Mouse (Mus musculus): ENCODE data around the gene Gcc2. TPM values are rescaled to one million over a fixed set of nuclear protein-coding genes. Genes with fewer than 3 reads are reported as not detected.
"Not testable (repeated sequence)": the region's sequence is repeated elsewhere in the genome, so short reads cannot be mapped to it uniquely, and the experiment has no call there.

The Gcc2 gene
- polyA plus RNA-seq, 1 experiment from 2014 or later: 18.8 TPM

DNA sequence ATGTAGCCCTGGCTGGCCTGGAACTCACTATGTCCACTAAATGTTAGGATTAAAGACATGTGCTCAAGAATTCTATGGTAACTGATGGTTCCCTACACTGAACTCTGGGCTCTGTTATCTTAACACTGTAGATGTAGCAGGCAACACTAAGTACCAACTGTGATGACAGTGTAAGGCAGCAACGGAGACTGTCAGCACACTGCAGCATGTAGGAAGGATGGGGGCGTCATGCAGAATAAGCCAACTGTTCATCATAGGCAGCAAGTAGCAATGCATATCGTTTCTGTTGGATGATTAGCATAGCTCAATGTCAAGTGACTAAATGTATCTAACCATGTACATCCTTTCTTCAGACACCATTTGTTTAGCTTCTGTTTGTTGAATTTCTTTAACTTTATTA, 38.9 kb downstream of the Gcc2 start:
- Histone ChIP-seq H3K9me3 (replicated peaks) (no peaks in the 10 kb centered on the region), H3K4me1 (replicated peaks) (peaks cover 3% of the 10 kb centered on the region), H3K4me2 (no peak overlapping the region), H3K27ac (replicated peaks) (no peak overlapping the region), H3K36me3 (replicated peaks) (peaks cover 69% of the 10 kb centered on the region), H3K4me3 (replicated peaks) (no peak overlapping the region), H3K27me3 (no peaks in the 10 kb centered on the region), H3K9ac (no peak overlapping the region)
- WGBS (ENCODE audit: insufficient replicate concordance): 75% methylated on average over 3 of the region's 3 CpGs
- ATAC-seq (ENCODE audit: insufficient read depth): no peak

DNA sequence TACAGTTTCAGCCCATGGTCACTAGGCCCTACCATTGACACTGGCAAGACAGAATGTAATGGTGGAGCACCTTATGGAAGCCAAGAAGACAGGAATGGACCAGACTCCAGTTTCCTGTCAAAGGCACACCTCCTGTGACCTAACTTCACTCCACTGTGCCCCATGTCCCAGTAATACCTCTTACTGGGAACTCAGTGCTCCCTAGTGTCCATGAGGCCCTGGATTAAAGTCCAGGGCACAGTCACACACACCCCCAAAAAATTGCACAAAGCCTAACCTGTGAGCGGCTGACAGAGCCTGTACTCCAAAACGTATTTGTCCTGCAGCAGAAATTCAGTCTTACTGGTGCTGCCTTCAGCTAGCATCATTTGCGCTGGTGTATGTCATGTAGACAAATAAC, 40.3 kb downstream of the Gcc2 start:
- WGBS (ENCODE audit: insufficient replicate concordance): 74% methylated on average over 3 of the region's 3 CpGs
- Histone ChIP-seq H3K9me3 (replicated peaks) (no peaks in the 10 kb centered on the region), H3K36me3 (replicated peaks) (peaks cover 73% of the 10 kb centered on the region), H3K4me2 (no peak overlapping the region), H3K4me1 (replicated peaks) (no peaks in the 10 kb centered on the region; the same call in 1 of the 2 replicates), H3K9ac (no peak overlapping the region), H3K4me3 (replicated peaks) (no peak overlapping the region), H3K27ac (replicated peaks) (no peak overlapping the region), H3K27me3 (no peaks in the 10 kb centered on the region)
- ATAC-seq (ENCODE audit: insufficient read depth): no peak

DNA sequence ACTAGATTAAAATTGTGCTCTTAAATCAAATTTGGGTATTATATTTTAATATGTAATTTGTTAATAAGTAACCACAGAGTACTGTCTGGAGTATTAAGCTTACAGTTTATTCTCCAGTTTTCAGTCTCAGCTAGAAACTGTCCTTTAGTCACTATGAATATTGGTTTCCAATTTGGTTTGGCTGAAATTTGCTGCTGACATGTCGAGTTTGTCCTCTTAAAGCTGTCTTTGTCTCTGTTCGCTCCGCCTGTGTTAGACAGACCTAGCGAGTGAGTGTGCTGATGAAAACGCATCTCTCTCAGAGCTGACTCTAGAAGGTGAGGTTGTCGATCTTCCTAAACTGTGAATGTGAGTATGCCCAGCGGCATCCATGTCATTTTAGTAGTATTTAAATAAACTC, 49.7 kb downstream of the Gcc2 start:
- Histone ChIP-seq H3K36me3 (replicated peaks) (peaks cover 23% of the 10 kb centered on the region; the same call in 1 of the 2 replicates), H3K27me3 (no peaks in the 10 kb centered on the region), H3K4me3 (replicated peaks) (no peak overlapping the region), H3K27ac (replicated peaks) (no peak overlapping the region), H3K9me3 (replicated peaks) (no peaks in the 10 kb centered on the region), H3K4me2 (no peak overlapping the region), H3K9ac (no peak overlapping the region), H3K4me1 (replicated peaks) (no peaks in the 10 kb centered on the region)
- no peak for ATAC-seq (ENCODE audit: insufficient read depth)
- 79% methylated on average over 7 of the region's 7 CpGs for WGBS (ENCODE audit: insufficient replicate concordance)

DNA sequence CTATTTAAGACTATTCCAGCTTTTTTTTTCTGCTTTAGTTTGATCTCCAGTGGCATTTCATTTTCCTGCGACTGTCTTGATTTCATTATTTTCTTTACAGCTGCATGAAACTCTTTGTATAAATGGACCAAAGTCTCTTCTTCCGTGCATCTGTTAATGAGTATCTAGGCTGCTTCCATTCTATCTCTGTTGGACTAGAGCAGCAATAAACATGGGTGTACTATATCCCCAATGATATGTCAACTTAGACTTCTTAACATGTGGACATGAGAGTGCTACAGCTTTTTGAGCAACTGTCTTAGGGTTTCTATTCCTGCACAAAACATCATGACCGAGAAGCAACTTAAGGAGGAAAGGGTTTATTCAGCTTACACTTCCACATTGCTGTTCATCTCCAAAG, 51.6 kb downstream of the Gcc2 start:
- no peaks in the 10 kb centered on the region for H3K27me3 ChIP-seq
- H3K9me3 ChIP-seq (replicated peaks): no peaks in the 10 kb centered on the region
- WGBS (ENCODE audit: insufficient replicate concordance): 70% methylated on average over 3 of the region's 3 CpGs
- no peak for ATAC-seq (ENCODE audit: insufficient read depth)
- no peak overlapping the region for H3K4me2 ChIP-seq
- H3K27ac ChIP-seq (replicated peaks): no peak overlapping the region
- no peak overlapping the region for H3K4me3 ChIP-seq (replicated peaks)
- no peaks in the 10 kb centered on the region for H3K4me1 ChIP-seq (replicated peaks)
- H3K36me3 ChIP-seq (replicated peaks): peaks cover 17% of the 10 kb centered on the region; the same call in 1 of the 2 replicates
- no peak overlapping the region for H3K9ac ChIP-seq

DNA sequence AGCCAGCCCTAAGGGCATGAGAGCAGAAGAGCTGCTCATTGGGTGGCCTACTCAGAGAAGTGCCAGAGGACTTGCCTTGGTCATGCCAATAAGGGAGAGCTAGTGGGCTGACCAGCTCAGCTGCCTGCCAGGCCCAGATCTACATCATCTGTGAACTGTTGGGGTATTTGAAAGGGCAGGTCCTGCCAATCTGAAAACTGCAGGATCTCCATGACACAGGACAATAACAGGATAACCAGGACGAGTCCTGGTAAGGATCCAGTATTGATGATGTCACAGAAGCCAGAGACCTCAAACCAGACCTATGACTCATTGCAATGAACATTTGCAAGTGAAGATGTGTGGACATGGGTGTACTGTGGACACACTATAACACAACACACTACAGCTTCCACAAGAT, 55.5 kb downstream of the Gcc2 start:
- Histone ChIP-seq H3K27me3 (no peaks in the 10 kb centered on the region), H3K27ac (replicated peaks) (no peak overlapping the region), H3K4me2 (no peak overlapping the region), H3K4me1 (replicated peaks) (no peaks in the 10 kb centered on the region), H3K9me3 (replicated peaks) (no peaks in the 10 kb centered on the region), H3K36me3 (replicated peaks) (peaks cover 15% of the 10 kb centered on the region; the same call in 1 of the 2 replicates), H3K4me3 (replicated peaks) (no peak overlapping the region), H3K9ac (no peak overlapping the region)
- ATAC-seq (ENCODE audit: insufficient read depth): no peak
- WGBS (ENCODE audit: insufficient replicate concordance): 54% methylated on average over 1 of the region's 1 CpGs

DNA sequence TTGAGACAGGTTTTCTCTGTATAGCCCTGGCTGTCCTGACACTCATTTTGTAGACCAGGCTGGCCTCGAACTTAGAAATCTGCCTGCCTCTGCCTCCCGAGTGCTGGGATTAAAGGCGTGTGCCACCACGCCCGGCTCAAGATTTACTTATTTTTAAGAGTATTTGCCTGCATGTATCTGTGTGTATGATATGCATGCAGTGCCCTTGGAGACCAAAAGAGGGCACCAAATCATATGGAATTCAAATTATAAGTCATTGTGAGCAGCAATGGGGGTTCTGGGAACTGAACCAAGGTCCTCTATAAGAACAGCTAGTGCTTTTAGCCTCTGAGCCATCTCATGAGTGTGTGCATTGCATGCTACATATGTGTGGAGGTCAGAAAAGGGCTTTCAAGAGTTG, 57.6 kb downstream of the Gcc2 start:
- H3K4me1 ChIP-seq (replicated peaks): no peaks in the 10 kb centered on the region
- H3K36me3 ChIP-seq (replicated peaks): peaks cover 12% of the 10 kb centered on the region; the same call in 1 of the 2 replicates
- no peak overlapping the region for H3K4me2 ChIP-seq
- no peak for ATAC-seq (ENCODE audit: insufficient read depth)
- no peak overlapping the region for H3K4me3 ChIP-seq (replicated peaks)
- no peaks in the 10 kb centered on the region for H3K9me3 ChIP-seq (replicated peaks)
- no peaks in the 10 kb centered on the region for H3K27me3 ChIP-seq
- no peak overlapping the region for H3K27ac ChIP-seq (replicated peaks)
- no peak overlapping the region for H3K9ac ChIP-seq
- 82% methylated on average over 5 of the region's 5 CpGs for WGBS (ENCODE audit: insufficient replicate concordance)

DNA sequence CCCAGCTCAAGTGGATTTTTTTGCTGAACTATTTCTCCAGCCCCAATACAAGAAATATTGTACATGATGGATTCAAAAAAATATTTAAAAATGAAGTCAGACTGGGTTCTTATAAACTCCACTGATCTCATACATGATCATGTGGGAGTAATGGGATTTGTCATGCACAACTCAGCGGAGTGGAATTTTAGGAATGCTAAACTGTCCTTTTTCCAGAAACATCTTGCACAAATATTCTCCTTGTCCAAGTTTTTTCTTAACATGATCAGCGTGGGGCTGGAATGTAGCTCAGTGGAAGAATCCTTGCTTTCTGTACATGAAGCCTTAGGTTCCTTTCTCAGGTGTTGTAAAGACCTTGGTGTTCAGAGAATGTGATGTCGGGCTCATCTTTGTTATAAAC, 65.6 kb downstream of the Gcc2 start:
- 76% methylated on average over 3 of the region's 3 CpGs for WGBS (ENCODE audit: insufficient replicate concordance)
- no peak overlapping the region for H3K4me2 ChIP-seq
- H3K36me3 ChIP-seq (replicated peaks): no peaks in the 10 kb centered on the region
- H3K9me3 ChIP-seq (replicated peaks): no peaks in the 10 kb centered on the region
- H3K4me1 ChIP-seq (replicated peaks): peaks cover 23% of the 10 kb centered on the region
- H3K27me3 ChIP-seq: no peaks in the 10 kb centered on the region
- H3K9ac ChIP-seq: no peak overlapping the region
- no peak overlapping the region for H3K27ac ChIP-seq (replicated peaks)
- H3K4me3 ChIP-seq (replicated peaks): no peak overlapping the region
- ATAC-seq (ENCODE audit: insufficient read depth): no peak

DNA sequence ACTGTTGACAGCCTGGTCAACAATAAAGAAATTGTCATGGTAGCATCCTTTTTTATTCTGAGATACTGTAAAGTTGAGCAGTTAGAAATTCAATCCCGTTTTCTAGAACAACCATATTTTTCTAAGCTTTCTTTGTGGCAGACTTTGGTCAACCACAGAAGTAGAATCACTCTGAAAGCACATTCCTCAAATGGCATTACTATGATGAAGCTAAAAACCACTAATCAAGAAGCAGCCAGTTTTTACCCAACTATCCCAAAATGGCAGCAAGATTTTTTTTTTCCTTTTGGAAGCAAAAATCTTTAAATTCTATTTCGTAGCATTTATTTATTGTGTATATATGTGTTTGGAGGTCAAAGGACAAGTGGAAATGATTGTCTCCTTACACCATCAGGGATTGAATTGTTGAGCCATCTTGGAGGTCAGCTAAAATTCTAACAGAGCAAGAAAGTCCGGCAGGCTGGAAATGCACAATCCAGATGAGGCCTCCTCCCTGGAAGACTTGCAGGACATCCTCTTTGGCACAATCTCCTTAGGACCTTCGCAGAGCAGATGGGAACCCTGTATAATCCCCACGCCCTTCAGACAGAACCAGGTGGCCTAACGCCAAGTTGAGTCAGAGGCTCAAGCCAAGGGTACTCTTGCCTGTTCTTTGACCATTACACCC, 67.2 kb downstream of the Gcc2 start:
- Histone ChIP-seq H3K4me3 (replicated peaks) (peak overlapping the region; percentile 87), H3K4me2 (peak overlapping the region; percentile 83), H3K9me3 (replicated peaks) (no peaks in the 10 kb centered on the region), H3K36me3 (replicated peaks) (no peaks in the 10 kb centered on the region), H3K9ac (peak overlapping the region; percentile 55), H3K27ac (replicated peaks) (peak overlapping the region; percentile 92), H3K27me3 (no peaks in the 10 kb centered on the region), H3K4me1 (replicated peaks) (peaks cover 38% of the 10 kb centered on the region)
- 25% methylated on average over 6 of the region's 6 CpGs for WGBS (ENCODE audit: insufficient replicate concordance)
- no peak for ATAC-seq (ENCODE audit: insufficient read depth)

DNA sequence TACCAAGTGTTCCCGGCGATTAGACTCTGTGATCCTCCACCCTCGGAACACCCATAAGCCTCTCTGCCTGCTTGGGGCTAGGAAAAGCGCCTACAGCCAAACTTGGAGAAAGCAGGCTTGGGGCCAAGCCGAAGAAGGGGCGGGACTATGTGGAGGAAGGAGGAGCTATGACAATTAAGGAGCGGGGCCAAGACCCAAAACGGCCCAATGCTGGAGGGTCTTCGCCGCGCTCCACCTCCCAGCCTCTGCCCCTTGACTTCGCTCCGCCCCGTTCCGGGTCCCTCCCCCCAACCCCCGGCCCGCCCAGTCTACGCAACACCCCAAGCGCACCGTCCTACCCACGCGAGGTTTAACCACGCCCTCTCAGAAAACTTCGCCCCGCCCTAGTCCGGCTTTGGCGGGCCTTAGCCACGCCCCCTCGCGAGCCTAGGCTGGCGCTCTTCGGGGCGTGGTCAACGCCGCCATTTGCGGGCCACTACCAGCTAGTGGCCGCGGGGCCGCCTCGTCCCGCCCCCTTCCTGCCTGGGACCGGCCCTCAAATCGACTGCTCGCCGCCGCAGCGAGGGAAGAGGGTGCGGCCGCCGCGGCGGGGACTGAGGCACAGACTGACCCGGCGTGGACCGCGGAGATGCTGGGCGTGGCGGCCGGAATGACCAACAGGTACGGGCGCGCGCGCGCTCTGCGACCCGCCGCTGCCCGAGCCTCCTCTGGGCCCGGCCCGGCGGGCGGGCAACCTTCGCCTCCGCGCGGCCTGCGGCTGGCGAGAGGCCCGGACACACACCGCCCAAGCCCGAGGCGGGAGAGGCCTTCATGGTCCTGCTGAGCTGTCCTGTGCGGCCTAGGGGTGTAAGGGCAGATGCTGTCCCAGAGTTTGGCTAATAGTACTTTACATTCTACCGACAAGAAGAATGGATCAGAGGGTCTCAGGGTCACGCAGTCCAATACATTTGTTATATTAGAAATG, 68.0 kb downstream of the Gcc2 start, which contains the start of gene Lims1:
Lims1 (plus strand) TSS at position 439 of the 964 bp plus-strand sequence.
- under 1% methylated on average over 83 of the region's 86 CpGs for whole genome bisulfite sequencing (ENCODE audit: insufficient replicate concordance)

DNA sequence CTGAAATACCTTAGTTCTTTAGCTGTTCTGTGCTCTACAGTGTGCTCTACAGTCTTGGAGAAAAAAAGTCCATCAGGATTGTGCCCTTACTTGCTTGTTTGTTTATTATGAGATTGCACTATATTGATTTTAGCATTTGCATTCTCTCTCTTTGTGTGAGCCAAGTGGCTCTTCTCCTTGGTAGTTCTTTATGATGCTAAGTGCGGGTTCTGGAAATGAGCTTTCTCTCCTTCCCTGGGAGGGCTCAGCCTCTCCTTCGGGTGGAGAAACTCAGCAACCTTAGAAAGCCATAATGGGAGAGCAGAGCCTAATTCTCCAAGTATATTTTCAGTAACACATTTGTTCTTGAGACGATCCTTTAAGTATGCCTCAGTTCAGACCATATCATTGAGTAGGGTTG, 71.0 kb downstream of the Gcc2 start:
- Histone ChIP-seq H3K9ac (no peak overlapping the region), H3K27me3 (no peaks in the 10 kb centered on the region), H3K9me3 (replicated peaks) (no peaks in the 10 kb centered on the region), H3K27ac (replicated peaks) (no peak overlapping the region), H3K4me1 (replicated peaks) (peaks cover 49% of the 10 kb centered on the region), H3K4me2 (no peak overlapping the region), H3K36me3 (replicated peaks) (no peaks in the 10 kb centered on the region), H3K4me3 (replicated peaks) (no peak overlapping the region)
- WGBS (ENCODE audit: insufficient replicate concordance): 58% methylated on average over 3 of the region's 3 CpGs
- ATAC-seq (ENCODE audit: insufficient read depth): no peak

More for the DNA sequence above, 68.0 kb downstream of the Gcc2 start, which contains the start of gene Lims1:
- H3K4me3 ChIP-seq (replicated peaks): peak within 1 kb of the TSS; percentile 87
- ATAC-seq (ENCODE audit: insufficient read depth): peak; percentile 95
- no peaks in the 10 kb centered on the region for H3K36me3 ChIP-seq (replicated peaks)
- H3K27me3 ChIP-seq: no peaks in the 10 kb centered on the region
- H3K4me2 ChIP-seq: peak within 1 kb of the TSS; percentile 83
- H3K9me3 ChIP-seq (replicated peaks): no peaks in the 10 kb centered on the region
- H3K9ac ChIP-seq: peak within 1 kb of the TSS; percentile 84
- H3K27ac ChIP-seq (replicated peaks): peak within 1 kb of the TSS; percentile 92
- H3K4me1 ChIP-seq (replicated peaks): peaks cover 40% of the 10 kb centered on the region

DNA sequence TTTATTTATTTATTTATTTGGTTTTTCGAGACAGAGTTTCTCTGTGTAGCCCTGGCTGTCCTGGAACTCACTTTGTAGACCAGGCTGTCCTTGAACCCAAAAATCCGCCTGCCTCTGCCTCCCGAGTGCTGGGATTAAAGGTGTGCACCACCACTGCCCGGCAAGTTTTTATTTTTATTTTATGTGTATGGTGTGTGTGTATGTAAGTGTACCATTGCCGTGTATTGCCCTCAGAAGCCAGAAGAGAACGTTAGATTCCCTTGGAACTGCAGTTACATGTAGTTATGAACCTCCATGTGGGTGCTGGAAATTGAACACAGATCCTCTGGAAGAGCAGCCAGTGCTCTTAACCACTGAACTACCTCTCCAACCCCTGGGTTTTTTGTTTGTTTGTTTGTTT, 72.5 kb downstream of the Gcc2 start:
- not testable (repeated sequence) for H3K9ac ChIP-seq; H3K36me3 ChIP-seq (replicated peaks); H3K4me2 ChIP-seq; H3K9me3 ChIP-seq (replicated peaks); H3K27me3 ChIP-seq; ATAC-seq (ENCODE audit: insufficient read depth); H3K27ac ChIP-seq (replicated peaks); H3K4me3 ChIP-seq (replicated peaks)
- 82% methylated on average over 6 of the region's 6 CpGs for WGBS (ENCODE audit: insufficient replicate concordance)
- H3K4me1 ChIP-seq (replicated peaks): peaks cover 42% of the 10 kb centered on the region

All from liver, embryonic 15.5 days (tissue).